Mouse (Mus musculus) intestine, embryonic 15.5 days (tissue): ENCODE results near the gene Ets1. TPM values are rescaled to one million over a fixed set of nuclear protein-coding genes. Genes with fewer than 3 reads are reported as not detected.

Experiments used
- ATAC-seq: fragments of 200-750 bp; cut with Nextera tagmentation; 2 replicates; pipeline ENCODE4 v1.8.0; 2017; ENCODE audit warnings: moderate TSS enrichment, moderate library complexity
- H3K27ac ChIP-seq: fragments of 300-500 bp; sonication (generic); 2 replicates; pipeline ENCODE4 v1.5.1; 2015; ENCODE audit warnings: mild to moderate bottlenecking, inconsistent platforms
- H3K27me3 ChIP-seq: fragments of 300-500 bp; sonication (generic); replicated peaks from 2 replicates; pipeline ENCODE4 v1.6.1; 2015; ENCODE audit warnings: inconsistent platforms
- H3K36me3 ChIP-seq: fragments of 300-500 bp; sonication (generic); 2 replicates; pipeline ENCODE4 v1.6.1; 2015; ENCODE audit warnings: inconsistent platforms
- H3K4me1 ChIP-seq: fragments of 300-500 bp; sonication (generic); replicated peaks from 2 replicates; pipeline ENCODE4 v1.6.1; 2015; ENCODE audit warnings: inconsistent platforms
- H3K4me2 ChIP-seq: fragments of 300-500 bp; sonication (generic); replicated peaks from 2 replicates; pipeline ENCODE4 v1.6.1; 2015; ENCODE audit warnings: mild to moderate bottlenecking, inconsistent platforms
- H3K4me3 ChIP-seq: fragments of 300-500 bp; sonication (generic); replicated peaks from 2 replicates; pipeline ENCODE4 v1.5.1; 2015; ENCODE audit warnings: inconsistent platforms
- H3K9ac ChIP-seq: fragments of 300-500 bp; sonication (generic); 2 replicates; pipeline ENCODE4 v1.6.1; 2015; ENCODE audit warnings: inconsistent platforms
- H3K9me3 ChIP-seq: fragments of 300-500 bp; sonication (generic); 2 replicates; pipeline ENCODE4 v1.6.1; 2016; ENCODE audit warnings: inconsistent platforms
- whole genome bisulfite sequencing: fragments of 180-500 bp; shearing (Covaris S2); methylation state at CpG from one replicate; pipeline ENCODE4 v1.1.7; 2015; 5-methylcytosine and 5-hydroxymethylcytosine counted together
- polyA plus RNA-seq: library from polyadenylated mRNA; unstranded; fragments of >200 nt; fragmentation: Nextera tagmentation; extraction: Ambion mirVana; gene quantifications from 2 replicates; pipeline ENCODE4 v1.2.1, GENCODE M21; 2015

Ets1 gene
- polyA plus RNA-seq, 1 experiment from 2014 or later = 43.0 TPM

DNA sequence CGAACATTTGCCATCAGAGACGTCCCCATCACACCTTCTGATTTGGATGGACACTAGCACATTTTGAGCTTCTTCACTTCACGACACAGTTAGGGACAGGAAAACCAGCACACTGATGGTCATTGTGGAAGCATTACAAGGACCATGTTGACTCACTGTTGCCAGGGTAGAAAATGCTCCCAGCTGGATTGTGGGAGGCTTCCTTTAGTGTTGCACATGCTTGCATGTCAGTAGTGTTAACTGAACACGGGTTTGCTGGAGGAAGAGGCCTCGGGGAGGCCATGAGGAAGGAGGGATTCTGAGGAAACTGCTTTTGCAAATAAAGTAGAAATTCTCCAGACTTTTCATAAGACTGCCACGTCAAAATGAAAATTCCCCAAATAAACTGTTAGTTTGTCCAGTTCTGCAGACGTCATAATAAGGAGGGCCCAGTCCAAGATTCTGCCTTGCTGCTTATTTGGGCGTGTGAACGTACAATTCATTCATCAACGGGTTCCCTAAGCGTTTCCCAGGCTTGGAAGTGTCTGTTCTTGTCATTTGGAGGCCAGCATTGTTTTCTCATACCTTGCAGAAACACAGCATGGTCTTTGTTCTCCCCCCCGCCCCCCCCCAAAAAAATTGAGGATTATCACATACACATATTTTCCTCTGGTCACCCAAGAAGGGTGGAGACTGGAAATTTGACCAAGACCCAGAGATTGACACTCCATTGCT is 58.2 kb downstream of the Ets1 start:
- no peak for ATAC-seq
- Histone ChIP-seq H3K4me3 (no peak overlapping the region), H3K9me3 (no peaks in the 10 kb centered on the region), H3K27me3 (no peaks in the 10 kb centered on the region), H3K4me1 (no peaks in the 10 kb centered on the region), H3K4me2 (no peak overlapping the region), H3K9ac (no peak overlapping the region), H3K27ac (no peak overlapping the region), H3K36me3 (no peaks in the 10 kb centered on the region)
- 61% methylated on average over 12 of the region's 12 CpGs for WGBS

- Histone ChIP-seq H3K4me2 (peak overlapping the region; percentile 90), H3K9me3 (no peaks in the 10 kb centered on the region), H3K27me3 (no peaks in the 10 kb centered on the region), H3K9ac (peak overlapping the region; percentile 72), H3K36me3 (no peaks in the 10 kb centered on the region), H3K4me1 (no peaks in the 10 kb centered on the region), H3K27ac (peak overlapping the region; percentile 55; the same call in 1 of the 2 replicates), H3K4me3 (peak overlapping the region; percentile 68)
- 44% methylated on average over 4 of the region's 4 CpGs for WGBS
- ATAC-seq = no peak
Observed at GRCm38 (mm10) chr9:32694916-32695490, 59.0 kb downstream of the Ets1 start.

DNA sequence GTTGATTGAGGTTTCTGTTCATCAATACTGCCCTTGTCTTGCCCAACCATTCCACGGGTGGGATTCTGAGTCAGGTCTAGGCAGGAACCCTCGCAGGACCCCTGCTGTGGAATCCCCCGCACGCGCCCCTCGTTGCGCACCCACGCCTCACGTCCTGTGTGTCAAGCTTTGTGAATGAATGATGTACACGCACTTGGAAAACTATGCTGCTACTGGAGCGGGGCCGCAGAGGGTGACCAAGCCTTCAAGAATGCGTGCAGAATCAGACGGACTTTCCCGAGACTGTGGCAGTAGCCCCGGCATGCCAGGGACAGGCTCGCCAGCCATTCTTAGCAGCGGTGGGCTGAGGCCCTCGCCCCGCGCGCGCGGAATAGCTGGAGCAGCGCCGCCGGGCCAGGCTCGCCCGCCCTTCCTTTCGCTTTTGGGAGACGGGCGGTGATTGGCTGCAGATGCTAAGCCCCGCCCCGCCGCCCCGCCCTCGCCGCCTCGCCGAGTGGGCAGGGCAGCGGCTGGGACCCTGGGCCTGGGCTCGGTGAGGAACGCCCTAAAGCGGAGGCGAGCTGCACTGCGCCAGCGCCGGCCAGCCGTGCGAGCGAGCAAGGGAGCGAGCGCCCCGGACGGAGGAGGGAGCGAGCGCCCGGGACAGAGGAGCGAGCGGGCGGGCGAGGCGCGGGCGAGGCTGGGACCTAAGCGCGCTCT is 59.6 kb downstream of the Ets1 start:
- H3K27me3 ChIP-seq = no peaks in the 10 kb centered on the region
- ATAC-seq = peak; percentile 99
- peak overlapping the region; percentile 90 for H3K4me2 ChIP-seq
- peak overlapping the region; percentile 72 for H3K9ac ChIP-seq
- H3K36me3 ChIP-seq = no peaks in the 10 kb centered on the region
- H3K9me3 ChIP-seq = no peaks in the 10 kb centered on the region
- 0 out of 2 replicates have a peak, but pooled peaks cover 2% of the 10 kb centered on the region for H3K4me1 ChIP-seq
- H3K4me3 ChIP-seq = peak overlapping the region; percentile 68
- peak overlapping the region; percentile 91 for H3K27ac ChIP-seq
- under 1% methylated on average over 67 of the region's 67 CpGs for WGBS

DNA sequence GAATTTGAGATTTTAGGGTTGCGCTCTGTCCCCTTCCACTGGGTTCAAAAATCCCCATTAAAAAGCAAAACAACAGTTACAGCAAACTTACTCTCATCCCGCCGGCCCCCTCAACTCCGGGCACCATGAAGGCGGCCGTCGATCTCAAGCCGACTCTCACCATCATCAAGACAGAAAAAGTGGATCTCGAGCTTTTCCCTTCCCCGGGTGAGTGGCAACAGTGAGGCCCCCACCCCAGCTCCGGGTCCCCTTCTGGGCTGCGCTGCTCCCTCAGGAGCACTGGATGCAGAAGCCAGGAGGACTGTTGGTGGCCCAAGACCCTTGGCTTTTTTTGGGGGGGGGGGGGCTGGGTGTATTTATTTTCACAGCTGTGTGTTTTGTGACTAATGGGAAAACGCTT is 60.2 kb downstream of the Ets1 start:
- under 1% methylated on average over 13 of the region's 13 CpGs for WGBS
- no peaks in the 10 kb centered on the region for H3K9me3 ChIP-seq
- peaks cover 8% of the 10 kb centered on the region; the same call in 1 of the 2 replicates for H3K4me1 ChIP-seq
- H3K27ac ChIP-seq = peak overlapping the region; percentile 91
- H3K9ac ChIP-seq = peak overlapping the region; percentile 72
- no peaks in the 10 kb centered on the region for H3K36me3 ChIP-seq
- H3K27me3 ChIP-seq = no peaks in the 10 kb centered on the region
- peak; percentile 47 for ATAC-seq
- peak overlapping the region; percentile 90 for H3K4me2 ChIP-seq
- peak overlapping the region; percentile 68 for H3K4me3 ChIP-seq

DNA sequence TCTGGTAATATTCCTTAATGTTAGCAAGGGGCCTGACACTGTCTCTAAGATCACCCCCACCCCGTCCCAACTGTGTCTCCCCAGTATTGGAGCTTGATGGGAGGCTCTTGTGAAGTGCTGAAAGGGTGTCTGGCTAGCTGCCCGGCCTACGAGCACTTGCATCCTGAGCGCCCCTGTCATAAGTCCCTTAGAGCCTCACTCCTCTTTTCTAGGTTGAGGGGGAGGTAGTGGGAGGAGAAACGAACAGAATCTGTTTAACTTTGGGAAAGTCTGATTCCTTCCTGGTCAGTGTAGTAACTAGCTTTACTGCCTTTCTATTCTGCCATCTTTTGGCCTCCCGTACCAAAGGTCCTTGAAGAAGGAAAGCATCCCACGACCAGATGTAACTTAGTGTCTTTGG is 60.7 kb downstream of the Ets1 start:
- peak overlapping the region; percentile 90 for H3K4me2 ChIP-seq
- peak overlapping the region; percentile 68 for H3K4me3 ChIP-seq
- no peaks in the 10 kb centered on the region for H3K36me3 ChIP-seq
- 10% methylated on average over 7 of the region's 7 CpGs for WGBS
- peaks cover 9% of the 10 kb centered on the region; the same call in 1 of the 2 replicates for H3K4me1 ChIP-seq
- peak; percentile 34; the same call in 1 of the 2 replicates for ATAC-seq
- H3K9me3 ChIP-seq = no peaks in the 10 kb centered on the region
- peak overlapping the region; percentile 91 for H3K27ac ChIP-seq
- H3K9ac ChIP-seq = peak overlapping the region; percentile 72
- H3K27me3 ChIP-seq = no peaks in the 10 kb centered on the region

DNA sequence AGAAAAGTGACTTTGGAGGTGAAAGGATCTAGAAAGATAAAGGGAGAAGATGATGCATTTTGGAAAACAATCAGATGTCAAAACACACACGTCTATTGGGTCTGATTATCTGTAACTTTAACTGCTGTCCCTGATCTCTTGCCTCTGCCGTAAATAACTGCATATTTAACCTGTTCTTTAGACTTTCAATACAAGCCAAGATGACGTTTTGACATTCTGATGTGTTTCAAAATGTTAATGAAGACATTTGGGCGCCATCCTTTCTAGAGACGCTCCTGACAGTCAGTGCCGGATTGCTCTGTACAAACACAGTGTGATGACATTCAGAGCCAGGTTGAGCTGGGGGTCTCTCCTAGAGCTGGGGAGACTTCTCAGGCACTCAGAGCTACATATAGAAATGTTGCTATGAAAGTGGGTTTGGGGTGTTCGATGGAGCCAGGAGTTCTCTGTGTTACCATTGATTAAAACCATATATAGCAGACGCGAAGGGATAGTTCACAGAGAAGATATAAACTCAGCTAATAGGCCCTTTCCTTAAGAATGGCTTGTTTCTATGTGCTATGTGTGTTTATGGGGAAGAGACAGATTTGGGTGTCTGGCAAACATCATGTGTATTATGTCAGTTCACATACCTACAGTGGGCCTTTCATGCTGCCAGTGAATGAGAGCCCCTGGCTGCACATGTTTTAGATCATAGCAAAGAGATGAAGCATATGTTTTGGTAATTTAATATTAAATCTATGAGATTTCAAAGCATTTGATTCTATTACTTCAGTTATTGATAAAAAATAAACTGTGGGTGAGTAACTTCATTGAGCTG is 61.5 kb downstream of the Ets1 start:
- Histone ChIP-seq H3K27me3 (no peaks in the 10 kb centered on the region), H3K9me3 (no peaks in the 10 kb centered on the region), H3K27ac (peak overlapping the region; percentile 91), H3K36me3 (no peaks in the 10 kb centered on the region), H3K4me3 (peak overlapping the region; percentile 68), H3K4me2 (peak overlapping the region; percentile 90), H3K4me1 (peaks cover 12% of the 10 kb centered on the region; the same call in 1 of the 2 replicates), H3K9ac (peak overlapping the region; percentile 72)
- ATAC-seq = no peak
- WGBS = 33% methylated on average over 9 of the region's 9 CpGs

- Histone ChIP-seq H3K9ac (no peak overlapping the region), H3K4me2 (peak overlapping the region; percentile 46), H3K27ac (no peak overlapping the region), H3K27me3 (no peaks in the 10 kb centered on the region), H3K4me3 (peak overlapping the region; percentile 7; the same call in 1 of the 2 replicates), H3K36me3 (no peaks in the 10 kb centered on the region), H3K9me3 (no peaks in the 10 kb centered on the region), H3K4me1 (peaks cover 12% of the 10 kb centered on the region; the same call in 1 of the 2 replicates)
- 71% methylated on average over 4 of the region's 4 CpGs for WGBS
- ATAC-seq = no peak
Observed at GRCm38 (mm10) chr9:32698766-32699165, 62.7 kb downstream of the Ets1 start.

GRCm38 (mm10) chr9:32699391-32699841 is 63.4 kb downstream of the Ets1 start:
- Histone ChIP-seq H3K27me3 (no peaks in the 10 kb centered on the region), H3K9me3 (no peaks in the 10 kb centered on the region), H3K4me3 (peak overlapping the region; percentile 7), H3K4me2 (peak overlapping the region; percentile 46), H3K27ac (no peak overlapping the region), H3K4me1 (peaks cover 12% of the 10 kb centered on the region; the same call in 1 of the 2 replicates), H3K36me3 (no peaks in the 10 kb centered on the region), H3K9ac (no peak overlapping the region)
- WGBS = 52% methylated on average over 8 of the region's 8 CpGs
- ATAC-seq = no peak

GRCm38 (mm10) chr9:32700091-32700905 is 64.3 kb downstream of the Ets1 start:
- H3K4me2 ChIP-seq = peak overlapping the region; percentile 46
- H3K27me3 ChIP-seq = no peaks in the 10 kb centered on the region
- H3K9ac ChIP-seq = no peak overlapping the region
- H3K9me3 ChIP-seq = no peaks in the 10 kb centered on the region
- 46% methylated on average over 7 of the region's 7 CpGs for WGBS
- H3K36me3 ChIP-seq = no peaks in the 10 kb centered on the region
- H3K27ac ChIP-seq = no peak overlapping the region
- peaks cover 12% of the 10 kb centered on the region; the same call in 1 of the 2 replicates for H3K4me1 ChIP-seq
- H3K4me3 ChIP-seq = peak overlapping the region; percentile 7
- ATAC-seq = no peak

DNA sequence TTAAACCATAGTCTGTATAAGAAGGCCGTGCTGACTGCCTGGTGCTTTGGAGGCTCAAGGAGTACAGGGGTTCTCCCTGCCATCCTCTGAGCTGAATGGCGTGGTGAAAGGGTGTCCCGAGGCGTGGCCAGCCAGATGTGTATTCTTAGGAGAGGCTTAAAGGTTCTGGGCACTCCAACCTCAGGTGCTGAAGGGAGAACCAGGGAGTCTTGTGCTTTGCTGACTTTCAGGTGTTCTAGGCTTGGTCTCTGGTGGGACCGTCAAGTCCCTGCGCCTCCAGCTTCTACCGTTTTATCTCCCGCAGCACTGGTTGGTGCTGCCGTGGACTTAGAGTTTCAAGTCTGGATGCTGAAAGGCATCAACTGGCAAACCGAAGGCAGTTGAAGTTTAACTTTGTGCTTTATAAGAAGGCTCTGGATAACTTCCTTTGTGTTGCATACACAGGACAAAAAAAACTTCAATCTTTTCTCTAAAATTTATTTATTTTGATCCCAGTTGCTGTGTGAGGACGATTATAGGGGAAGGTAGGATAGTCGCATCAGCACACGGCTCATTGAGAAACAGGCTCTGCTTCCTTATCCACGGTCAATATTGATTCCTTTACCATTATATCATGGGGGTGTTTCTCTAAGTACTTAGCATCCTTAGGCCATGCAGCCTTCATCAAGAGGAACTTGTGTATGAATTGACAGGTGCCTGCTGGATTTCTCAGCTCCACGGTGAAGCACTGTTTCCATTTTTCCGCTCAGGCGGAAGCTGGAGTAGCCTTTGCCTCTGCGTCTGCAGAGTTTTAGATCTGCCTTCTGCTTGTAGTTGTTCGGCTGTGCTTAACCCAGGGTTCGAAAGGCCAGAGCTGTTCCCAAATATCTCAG is 65.3 kb downstream of the Ets1 start:
- H3K27ac ChIP-seq = no peak overlapping the region
- peaks cover 19% of the 10 kb centered on the region for H3K4me1 ChIP-seq
- peak overlapping the region; percentile 46 for H3K4me2 ChIP-seq
- no peak overlapping the region for H3K9ac ChIP-seq
- no peak for ATAC-seq
- no peaks in the 10 kb centered on the region for H3K9me3 ChIP-seq
- no peaks in the 10 kb centered on the region for H3K27me3 ChIP-seq
- H3K4me3 ChIP-seq = peak overlapping the region; percentile 7; the same call in 1 of the 2 replicates
- no peaks in the 10 kb centered on the region for H3K36me3 ChIP-seq
- 65% methylated on average over 20 of the region's 20 CpGs for WGBS
